ENCODE assay signal across 12 mouse cellular contexts in genomic region chr15:94652843-94653206, GRCm38 (mm10). TPM values are rescaled to one million over a fixed set of nuclear protein-coding genes. Genes with fewer than 3 reads are reported as not detected.
"Had no signal": no experiment of that assay in that cellular context is flagged by ENCODE, and none has a peak within 500 bp of the region (broad histone marks: within the 10 kb centered on the region; RNA-seq: fewer than 3 reads in every experiment).

No protein-coding gene starts in this region.

- H3K9ac ChIP-seq: kidney, embryonic 15.5 days; liver, embryonic 15.5 days had no signal

- H3K4me1 ChIP-seq: liver, embryonic 15.5 days had no signal

- DNase-seq: kidney, adult 2 months; kidney, postnatal 25 days; lung, adult 2 months; lung, postnatal 36 days; thymus, adult 2 months; thymus, postnatal 25 days had no signal

- H3K27me3 ChIP-seq: kidney, embryonic 15.5 days; liver, embryonic 15.5 days had no signal

- H3K4me2 ChIP-seq: kidney, embryonic 15.5 days; liver, embryonic 11.5 days; liver, embryonic 15.5 days had no signal

- ATAC-seq: midbrain, embryonic 16.5 days had no signal

- H3K36me3 ChIP-seq: kidney, embryonic 15.5 days; limb, embryonic 10.5 days; liver, embryonic 15.5 days had no signal

- H3K27ac ChIP-seq: kidney, embryonic 15.5 days; limb, embryonic 10.5 days; liver, embryonic 15.5 days had no signal

- H3K9me3 ChIP-seq: kidney, embryonic 15.5 days; limb, embryonic 10.5 days; liver, embryonic 15.5 days had no signal

- H3K4me3 ChIP-seq: kidney, embryonic 15.5 days; limb, embryonic 10.5 days; liver, embryonic 15.5 days had no signal

RNA-seq across cellular contexts. Expression of gene Tmem117, which starts 23.8 kb away (rescaled TPM):
- total RNA-seq: megakaryocyte progenitor cell, adult 5-6 weeks had no signal
